9 mouse cellular contexts compared by ENCODE assay signal in the genomic region with DNA sequence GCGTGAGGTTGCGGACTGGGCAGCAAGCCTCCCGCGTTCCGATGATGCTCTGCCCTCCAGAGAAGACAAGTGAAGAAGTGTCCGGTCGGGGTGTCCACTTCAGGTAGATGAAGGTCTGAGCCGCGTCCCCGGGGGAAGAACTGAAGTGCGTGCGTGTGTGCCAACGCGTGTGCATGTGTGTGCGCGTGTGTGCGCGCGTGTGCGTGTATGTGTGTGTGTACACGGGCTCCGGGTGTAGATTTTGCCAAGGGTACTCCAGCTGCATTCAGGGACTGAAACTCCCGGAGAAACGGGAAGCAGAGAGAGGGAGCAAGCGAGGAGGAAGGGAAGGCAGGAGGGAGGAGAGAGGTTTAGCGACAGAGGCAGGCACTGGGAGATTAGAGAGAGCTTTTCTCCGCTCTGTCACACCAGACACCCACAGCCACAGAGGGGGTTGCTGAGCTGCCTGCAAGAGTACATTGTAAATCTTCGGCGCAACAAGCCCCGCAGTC. TPM values are rescaled to one million over a fixed set of nuclear protein-coding genes. Genes with fewer than 3 reads are reported as not detected.
DNase-seq lines count a peak whose midpoint lies in the region; ATAC-seq and TF ChIP-seq lines count a peak whose summit lies in the region.
"Had no signal": no experiment of that assay in that cellular context is flagged by ENCODE, and none has a peak within 500 bp of the region (broad histone marks: within the 10 kb centered on the region; RNA-seq: fewer than 3 reads in every experiment).

A gene (minus strand): TSS at position 147 of the 491 bp plus-strand sequence.

- under 1% methylated on average over 30 of the region's 30 CpGs for WGBS in kidney, embryonic 16.5 days
- WGBS in embryonic facial prominence, embryonic 14.5 days = under 1% methylated on average over 30 of the region's 30 CpGs
- WGBS in hindbrain, postnatal 0 days = under 1% methylated on average over 30 of the region's 30 CpGs
- WGBS in liver, embryonic 11.5 days = 2% methylated on average over 30 of the region's 30 CpGs
- WGBS in thymus, adult 2 months = 7% methylated on average over 30 of the region's 30 CpGs

- TF ChIP-seq POLR2A in thymus, adult 2 months (IDR thresholded peaks at IDR 0.05; ENCODE audit: control insufficient read depth, extremely low read depth, insufficient read depth, low read length, poor library complexity) = no peak

- H3K9me3 ChIP-seq in kidney, embryonic 16.5 days (ENCODE audit: low read length) = no peaks in the 10 kb centered on the region
- no peaks in the 10 kb centered on the region for H3K9me3 ChIP-seq in embryonic facial prominence, embryonic 14.5 days (ENCODE audit: control insufficient read depth, low read length)
- H3K9me3 ChIP-seq in hindbrain, postnatal 0 days (ENCODE audit: low read length) = no peaks in the 10 kb centered on the region
- H3K9me3 ChIP-seq in liver, embryonic 11.5 days (ENCODE audit: control insufficient read depth, low read length) = no peaks in the 10 kb centered on the region

- H3K4me1 ChIP-seq in kidney, embryonic 16.5 days (ENCODE audit: insufficient read depth, low read length) = peaks cover 13% of the 10 kb centered on the region
- H3K4me1 ChIP-seq in embryonic facial prominence, embryonic 14.5 days (ENCODE audit: control insufficient read depth, insufficient read depth, low read length) = no peaks in the 10 kb centered on the region
- no peaks in the 10 kb centered on the region for H3K4me1 ChIP-seq in hindbrain, postnatal 0 days (ENCODE audit: insufficient read depth, low read length)
- H3K4me1 ChIP-seq in liver, embryonic 11.5 days (replicated peaks; ENCODE audit: control insufficient read depth, insufficient read depth, low read length) = no peaks in the 10 kb centered on the region
- H3K4me1 ChIP-seq in thymus, adult 2 months (replicated peaks; ENCODE audit: control insufficient read depth, insufficient read depth, low read length) = no peaks in the 10 kb centered on the region

- H3K27ac ChIP-seq in kidney, embryonic 16.5 days (ENCODE audit: low read length) = no peak within 1 kb of the TSS
- no peak within 1 kb of the TSS for H3K27ac ChIP-seq in embryonic facial prominence, embryonic 14.5 days (replicated peaks; ENCODE audit: low read depth, low read length)
- H3K27ac ChIP-seq in hindbrain, postnatal 0 days = peak within 1 kb of the TSS; percentile 59
- no peak within 1 kb of the TSS for H3K27ac ChIP-seq in liver, embryonic 11.5 days (ENCODE audit: low read depth, low read length)
- no peak within 1 kb of the TSS for H3K27ac ChIP-seq in thymus, adult 2 months (ENCODE audit: control insufficient read depth, insufficient read depth, low read length)

- no peak for DNase-seq in kidney, adult 11 months
- no peak for DNase-seq in embryonic facial prominence, embryonic 14.5 days (ENCODE audit: low spot score)
- peak; percentile 58 for DNase-seq in hindbrain, postnatal 0 days (ENCODE audit: low spot score)
- DNase-seq in liver, embryonic 11.5 days (ENCODE audit: low spot score) = no peak
- peak; percentile 54 to 57 for DNase-seq in right cerebral cortex, postnatal 10 days (ENCODE audit: low spot score in 2 of 2)
- DNase-seq in thymus, adult 2 months = no peak
- no peak for DNase-seq in ovary, postnatal 36 days (ENCODE audit: low spot score)

- H3K4me3 ChIP-seq in kidney, embryonic 16.5 days (ENCODE audit: low read length) = peak within 1 kb of the TSS; percentile 60
- peak within 1 kb of the TSS; percentile 68 for H3K4me3 ChIP-seq in embryonic facial prominence, embryonic 14.5 days (ENCODE audit: low read depth, low read length)
- peak within 1 kb of the TSS; percentile 76 for H3K4me3 ChIP-seq in hindbrain, postnatal 0 days (ENCODE audit: low read length)
- H3K4me3 ChIP-seq in liver, embryonic 11.5 days (ENCODE audit: low read depth, low read length) = peak within 1 kb of the TSS; percentile 47
- no peak within 1 kb of the TSS for H3K4me3 ChIP-seq in thymus, adult 2 months (ENCODE audit: control insufficient read depth, insufficient read depth, low read length)

- H3K9ac ChIP-seq in kidney, embryonic 16.5 days (replicated peaks; ENCODE audit: low read length) = peak within 1 kb of the TSS; percentile 57
- peak within 1 kb of the TSS; percentile 69 for H3K9ac ChIP-seq in embryonic facial prominence, embryonic 14.5 days (ENCODE audit: low read depth, low read length)
- H3K9ac ChIP-seq in hindbrain, postnatal 0 days (replicated peaks; ENCODE audit: low read length) = peak within 1 kb of the TSS; percentile 60
- H3K9ac ChIP-seq in liver, embryonic 11.5 days (ENCODE audit: low read depth, low read length) = no peak within 1 kb of the TSS

- no peaks in the 10 kb centered on the region for H3K36me3 ChIP-seq in kidney, embryonic 16.5 days (ENCODE audit: insufficient read depth, low read length)
- no peaks in the 10 kb centered on the region for H3K36me3 ChIP-seq in embryonic facial prominence, embryonic 14.5 days (ENCODE audit: control insufficient read depth, insufficient read depth, low read length)
- no peaks in the 10 kb centered on the region for H3K36me3 ChIP-seq in hindbrain, postnatal 0 days (ENCODE audit: insufficient read depth, low read length)
- no peaks in the 10 kb centered on the region for H3K36me3 ChIP-seq in liver, embryonic 11.5 days (ENCODE audit: control insufficient read depth, insufficient read depth, low read length)
- no peaks in the 10 kb centered on the region for H3K36me3 ChIP-seq in thymus, adult 2 months (ENCODE audit: control insufficient read depth, insufficient read depth, low read length)

- TF ChIP-seq CTCF in hindbrain, postnatal 0 days (IDR thresholded peaks at IDR 0.05; ENCODE audit: low read depth) = peak; percentile 47
- no peak for TF ChIP-seq CTCF in thymus, adult 2 months (IDR thresholded peaks at IDR 0.05; ENCODE audit: borderline replicate concordance, control insufficient read depth, extremely low read depth, insufficient read depth, low read length, poor library complexity)

- H3K4me2 ChIP-seq in kidney, embryonic 16.5 days (replicated peaks; ENCODE audit: low read depth, low read length) = peak within 1 kb of the TSS; percentile 95
- peak within 1 kb of the TSS; percentile 95 for H3K4me2 ChIP-seq in embryonic facial prominence, embryonic 14.5 days (ENCODE audit: low read depth, low read length)
- peak within 1 kb of the TSS; percentile 70 for H3K4me2 ChIP-seq in hindbrain, postnatal 0 days (ENCODE audit: low read depth, low read length)
- peak within 1 kb of the TSS; percentile 72 for H3K4me2 ChIP-seq in liver, embryonic 11.5 days

- peak; percentile 23; the same call in 1 of the 2 replicates for ATAC-seq in kidney, embryonic 16.5 days (ENCODE audit: low FRiP score, low TSS enrichment)
- ATAC-seq in embryonic facial prominence, embryonic 14.5 days (ENCODE audit: low read depth) = peak; percentile 50; the same call in 1 of the 2 replicates
- peak; percentile 44 for ATAC-seq in hindbrain, postnatal 0 days
- ATAC-seq in liver, embryonic 11.5 days (replicated peaks; ENCODE audit: low FRiP score) = no peak

- peaks cover 52% of the 10 kb centered on the region for H3K27me3 ChIP-seq in kidney, embryonic 16.5 days (ENCODE audit: insufficient read depth, low read length)
- H3K27me3 ChIP-seq in embryonic facial prominence, embryonic 14.5 days (replicated peaks; ENCODE audit: control insufficient read depth, insufficient read depth, low read length) = peaks cover 49% of the 10 kb centered on the region
- H3K27me3 ChIP-seq in hindbrain, postnatal 0 days (ENCODE audit: insufficient read depth, low read length) = no peaks in the 10 kb centered on the region
- H3K27me3 ChIP-seq in liver, embryonic 11.5 days (replicated peaks; ENCODE audit: control insufficient read depth, insufficient read depth, low read length) = peaks cover 42% of the 10 kb centered on the region
- H3K27me3 ChIP-seq in thymus, adult 2 months (ENCODE audit: control insufficient read depth, insufficient read depth, low read length) = no peaks in the 10 kb centered on the region

RNA-seq across cellular contexts. Expression of the gene that starts here (rescaled TPM):
- 0.18 and 0.21 TPM in 2 replicates for polyA plus RNA-seq in kidney, embryonic 16.5 days (2015; fragmentation: Nextera tagmentation; extraction: Ambion mirVana)
- 0.99 and 1.8 TPM in 2 replicates for polyA plus RNA-seq in embryonic facial prominence, embryonic 14.5 days (2014; fragmentation: Nextera tagmentation; extraction: Ambion mirVana)
- total RNA-seq in hindbrain, postnatal 0 days (2014; rRNA removed) = 23.9 and 26.5 TPM in 2 replicates
- 6.1 and 6.3 TPM in 2 replicates for polyA plus RNA-seq in hindbrain, postnatal 0 days (2015; fragmentation: Nextera tagmentation; extraction: Ambion mirVana)
- 0.03 TPM in 1 of 2 replicates, not detected in the other for polyA plus RNA-seq in liver, embryonic 11.5 days (2014; fragmentation: Nextera tagmentation; extraction: Ambion mirVana)
- 0.05 and 0.09 TPM in 2 replicates for polyA plus RNA-seq in thymus, adult 2 months (2012; rRNA removed)
- total RNA-seq: MEL had no signal

Comparison
In these comparisons a context has a peak if more than half of its experiments do, and no peak if none do; other contexts are left out.
1. Peak in ATAC-seq, H3K4me3 ChIP-seq, H3K9ac ChIP-seq and H3K4me2 ChIP-seq in kidney, embryonic 16.5 days; RNA of the gene not detected or under 1 TPM.
2. DNase-seq: peak in hindbrain, postnatal 0 days (single experiment) and right cerebral cortex, postnatal 10 days (2 of 2); none in kidney, adult 11 months (single experiment), embryonic facial prominence, embryonic 14.5 days (single experiment), liver, embryonic 11.5 days (single experiment), thymus, adult 2 months (single experiment) and ovary, postnatal 36 days (single experiment).
3. Peak in every context shown above with its lines, with median percentiles within 50 percentile points of each other: H3K4me2 ChIP-seq.